Mouse (Mus musculus) E14TG2a.4 (cell line): Measurements from ENCODE around the gene Srsf3.

Source experiments
- CTCF ChIP-seq: conservative IDR thresholded peaks from 2 replicates; pipeline ENCODE4 v1.5.1; 2014; ENCODE audit warnings: low read length
- NANOG ChIP-seq: IDR thresholded peaks from 2 replicates; pipeline ENCODE4 v1.6.1; 2014; ENCODE audit warnings: borderline replicate concordance, low read length, mixed read lengths

DNA sequence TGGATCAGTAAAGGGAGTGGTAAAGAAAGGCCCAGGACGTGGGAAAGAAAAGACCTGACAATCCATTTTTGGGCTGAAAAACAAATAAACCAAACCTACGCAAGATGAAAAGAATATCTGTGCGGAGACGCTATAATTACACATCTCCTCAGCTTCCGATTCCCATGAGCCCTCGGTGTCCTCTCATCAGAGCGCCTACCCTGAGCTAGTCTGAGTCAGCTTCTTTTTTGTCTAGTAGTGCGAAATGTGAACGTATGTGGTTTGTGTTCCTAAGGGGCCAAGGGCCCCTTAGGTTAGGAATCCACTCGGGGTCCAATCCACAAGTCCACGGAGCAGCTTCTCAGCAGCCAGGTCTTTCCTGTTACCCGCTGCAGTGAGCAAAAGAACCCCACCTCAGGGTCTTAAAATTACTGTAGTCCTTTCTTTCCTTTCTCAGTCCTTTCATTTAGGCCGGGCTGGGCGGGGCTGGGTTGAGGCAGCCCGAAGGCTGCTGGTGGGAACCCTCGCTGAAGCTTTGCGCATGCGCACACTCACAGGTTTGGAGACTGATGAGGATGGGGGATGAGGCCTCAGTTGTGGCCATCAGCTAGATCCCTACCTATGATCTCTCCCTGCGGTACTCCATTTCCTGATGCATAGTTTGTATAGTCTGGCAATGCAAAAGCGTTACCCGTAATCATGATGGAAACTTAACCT lies 33.0 kb downstream of the Srsf3 start:
- TF ChIP-seq CTCF (no peak), NANOG (no peak)
